9 mouse cellular contexts compared by ENCODE assay signal in genomic region chr6:64734441-64735320, GRCm38 (mm10). TPM values are rescaled to one million over a fixed set of nuclear protein-coding genes. Genes with fewer than 3 reads are reported as not detected.
A peak's percentile ranks its signal among the peaks of the same experiment; 100 is the strongest.
DNase-seq lines count a peak whose midpoint lies in the region; ATAC-seq and TF ChIP-seq lines count a peak whose summit lies in the region.
"Had no signal": no experiment of that assay in that cellular context is flagged by ENCODE, and none has a peak within 500 bp of the region (broad histone marks: within the 10 kb centered on the region; RNA-seq: fewer than 3 reads in every experiment).

No protein-coding gene starts in this region.

- H3K9ac ChIP-seq in forebrain, embryonic 12.5 days: peak overlapping the region; percentile 45
- 0 out of 2 replicates have a peak overlapping the region, but pooled peaks have one; percentile 11 for H3K9ac ChIP-seq in intestine, postnatal 0 days (ENCODE audit: low read depth, low read length)
- peak overlapping the region; percentile 28; the same call in 1 of the 2 replicates for H3K9ac ChIP-seq in neural tube, embryonic 15.5 days (replicated peaks)

- H3K36me3 ChIP-seq in forebrain, embryonic 12.5 days (replicated peaks): no peaks in the 10 kb centered on the region
- no peaks in the 10 kb centered on the region for H3K36me3 ChIP-seq in intestine, postnatal 0 days (ENCODE audit: control insufficient read depth, insufficient read depth)
- no peaks in the 10 kb centered on the region for H3K36me3 ChIP-seq in neural tube, embryonic 15.5 days

- peaks cover 19% of the 10 kb centered on the region for H3K4me1 ChIP-seq in forebrain, embryonic 12.5 days
- H3K4me1 ChIP-seq in intestine, postnatal 0 days (replicated peaks; ENCODE audit: control insufficient read depth, insufficient read depth, low read length): peaks cover 3% of the 10 kb centered on the region; the same call in 1 of the 2 replicates
- peaks cover 18% of the 10 kb centered on the region for H3K4me1 ChIP-seq in neural tube, embryonic 15.5 days

- peak; percentile 73 for ATAC-seq in forebrain, embryonic 12.5 days (ENCODE audit: low FRiP score)
- ATAC-seq in intestine, postnatal 0 days: peak; percentile 42; the same call in 1 of the 2 replicates
- ATAC-seq in neural tube, embryonic 15.5 days (ENCODE audit: low FRiP score): peak; percentile 78

- peaks cover 76% of the 10 kb centered on the region for H3K27me3 ChIP-seq in forebrain, embryonic 12.5 days
- H3K27me3 ChIP-seq in intestine, postnatal 0 days (replicated peaks; ENCODE audit: control insufficient read depth, insufficient read depth, low read length): peaks cover 58% of the 10 kb centered on the region
- H3K27me3 ChIP-seq in neural tube, embryonic 15.5 days (replicated peaks): peaks cover 65% of the 10 kb centered on the region

- no peak for TF ChIP-seq CTCF in intestine, postnatal 0 days (IDR thresholded peaks at IDR 0.05; ENCODE audit: low read depth)

- H3K9me3 ChIP-seq in forebrain, embryonic 12.5 days: no peaks in the 10 kb centered on the region
- no peaks in the 10 kb centered on the region for H3K9me3 ChIP-seq in intestine, postnatal 0 days (ENCODE audit: control insufficient read depth)
- no peaks in the 10 kb centered on the region for H3K9me3 ChIP-seq in neural tube, embryonic 15.5 days (replicated peaks)

- peak; percentile 21 to 28 for DNase-seq in layer of hippocampus, postnatal 10 days (ENCODE audit: low spot score in 2 of 2)
- DNase-seq in layer of hippocampus, adult 9-10 months (ENCODE audit: low spot score): no peak
- DNase-seq in cerebellum, postnatal 10 days: peak; percentile 65 to 81
- DNase-seq in urinary bladder, postnatal 10 days (ENCODE audit: low spot score): no peak
- DNase-seq in urinary bladder, postnatal 36 days (ENCODE audit: low spot score in 2 of 2): no peak

- no peak overlapping the region for H3K27ac ChIP-seq in forebrain, embryonic 12.5 days
- 0 out of 2 replicates have a peak overlapping the region, but pooled peaks have one; percentile 15 for H3K27ac ChIP-seq in intestine, postnatal 0 days (ENCODE audit: low read depth, low read length)
- H3K27ac ChIP-seq in neural tube, embryonic 15.5 days (replicated peaks): no peak overlapping the region

- H3K4me2 ChIP-seq in forebrain, embryonic 12.5 days: peak overlapping the region; percentile 98
- peak overlapping the region; percentile 70 for H3K4me2 ChIP-seq in intestine, postnatal 0 days (replicated peaks; ENCODE audit: low read depth)
- H3K4me2 ChIP-seq in neural tube, embryonic 15.5 days: peak overlapping the region; percentile 85

- peak overlapping the region; percentile 51 for H3K4me3 ChIP-seq in forebrain, embryonic 12.5 days (replicated peaks)
- H3K4me3 ChIP-seq in intestine, postnatal 0 days (ENCODE audit: low read depth, low read length): peak overlapping the region; percentile 47
- H3K4me3 ChIP-seq in neural tube, embryonic 15.5 days (replicated peaks): peak overlapping the region; percentile 42

- under 1% methylated on average over 54 of the region's 54 CpGs for WGBS in forebrain, embryonic 12.5 days
- WGBS in intestine, postnatal 0 days: 5% methylated on average over 54 of the region's 54 CpGs
- 1% methylated on average over 54 of the region's 54 CpGs for WGBS in neural tube, embryonic 15.5 days

RNA-seq across cellular contexts. Expression of gene Atoh1, which starts 5.8 kb away (rescaled TPM):
- total RNA-seq in layer of hippocampus, postnatal 10 days (2021): not detected
- polyA plus RNA-seq in forebrain, embryonic 12.5 days (2016; fragmentation: Nextera tagmentation; extraction: Ambion mirVana): 0.09 TPM in 1 of 2 replicates, not detected in the other
- polyA plus RNA-seq in intestine, postnatal 0 days (2015; fragmentation: Nextera tagmentation; extraction: Ambion mirVana): 5.2 and 8.4 TPM in 2 replicates
- 0.52 and 0.57 TPM in 2 replicates for polyA plus RNA-seq in neural tube, embryonic 15.5 days (2015; fragmentation: Nextera tagmentation; extraction: Ambion mirVana)
- total RNA-seq: left cerebral cortex, postnatal 10 days had no signal

Comparison
In these comparisons a context has a peak if more than half of its experiments do, and no peak if none do; other contexts are left out.
1. DNase-seq: peak in layer of hippocampus, postnatal 10 days (2 of 2) and cerebellum, postnatal 10 days (2 of 2); none in layer of hippocampus, adult 9-10 months (single experiment), urinary bladder, postnatal 10 days (single experiment) and urinary bladder, postnatal 36 days (0 of 2).
2. Peak in every context shown above with its lines, with median percentiles within 50 percentile points of each other: ATAC-seq, H3K4me2 ChIP-seq, H3K4me3 ChIP-seq and H3K9ac ChIP-seq.